Mouse (Mus musculus) CD4-positive helper T cell, adult 2 months (primary cell): ENCODE results near the gene Gm20517.
"Not testable (repeated sequence)": the region's sequence is repeated elsewhere in the genome, so short reads cannot be mapped to it uniquely, and the experiment has no call there.

Experiments used
- DNase-seq: peaks from one replicate; pipeline ENCODE4 v3.0.0-alpha.2; 2012; ENCODE audit warnings: low read depth, missing footprints, low spot score

Gm20517 gene

GRCm38 (mm10) chr17:47596162-47596838 lies 15.1 kb upstream of the Gm20517 start:
- peak; percentile 22 for DNase-seq

GRCm38 (mm10) chr17:47596839-47597164 lies 14.6 kb upstream of the Gm20517 start:
- DNase-seq: no peak

- DNase-seq: peak; percentile 29
Measured at GRCm38 (mm10) chr17:47597261-47597660, 14.1 kb upstream of the Gm20517 start.

GRCm38 (mm10) chr17:47597838-47598579 lies 13.4 kb upstream of the Gm20517 start:
- peak; percentile 83 for DNase-seq

GRCm38 (mm10) chr17:47598580-47599304 lies 12.6 kb upstream of the Gm20517 start:
- DNase-seq: not testable (repeated sequence)

- peak; percentile 66 for DNase-seq
Measured at GRCm38 (mm10) chr17:47599511-47600297, 11.7 kb upstream of the Gm20517 start.

- DNase-seq: peak; percentile 87
Measured at GRCm38 (mm10) chr17:47600601-47601388, 10.6 kb upstream of the Gm20517 start.

- DNase-seq: no peak
Measured at GRCm38 (mm10) chr17:47601389-47601755, 10.0 kb upstream of the Gm20517 start.

- DNase-seq: no peak
Measured at GRCm38 (mm10) chr17:47602289-47602688, 9.1 kb upstream of the Gm20517 start.

GRCm38 (mm10) chr17:47606220-47606619 lies 5.2 kb upstream of the Gm20517 start:
- peak; percentile 59 for DNase-seq

GRCm38 (mm10) chr17:47609182-47609581 lies 2.2 kb upstream of the Gm20517 start:
- DNase-seq: no peak

- DNase-seq: no peak
Measured at GRCm38 (mm10) chr17:47611661-47611982, 233 bp downstream of the Gm20517 start.

- peak; percentile 53 for DNase-seq
Measured at GRCm38 (mm10) chr17:47614018-47614417, 2.6 kb downstream of the Gm20517 start.

GRCm38 (mm10) chr17:47616119-47616518 lies 4.7 kb downstream of the Gm20517 start:
- DNase-seq: no peak

- DNase-seq: no peak
Measured at GRCm38 (mm10) chr17:47616652-47617051, 5.3 kb downstream of the Gm20517 start.

GRCm38 (mm10) chr17:47617605-47618307 lies 6.4 kb downstream of the Gm20517 start:
- no peak for DNase-seq

- DNase-seq: no peak
Measured at GRCm38 (mm10) chr17:47618556-47619311, 7.3 kb downstream of the Gm20517 start.

GRCm38 (mm10) chr17:47622912-47623554 lies 11.6 kb downstream of the Gm20517 start:
- no peak for DNase-seq

- DNase-seq: not testable (repeated sequence)
Measured at GRCm38 (mm10) chr17:47624572-47624971, 13.2 kb downstream of the Gm20517 start.
